Mouse (Mus musculus) small intestine, adult 2 months (tissue): ENCODE measurements around the gene Atp1a1. TPM values are rescaled to one million over a fixed set of nuclear protein-coding genes. Genes with fewer than 3 reads are reported as not detected.

Source experiments
- H3K27ac ChIP-seq: fragments of 200-500 bp; 2 replicates; pipeline ENCODE4 v1.5.1; 2012; ENCODE audit warnings: low read depth, low read length, control low read depth, inconsistent platforms; ENCODE audit not compliant: insufficient read depth
- H3K27me3 ChIP-seq: fragments of 200-500 bp; 2 replicates; pipeline ENCODE4 v1.6.1; 2012; ENCODE audit warnings: mild to moderate bottlenecking, moderate library complexity, low read length, inconsistent platforms; ENCODE audit not compliant: control insufficient read depth, insufficient read depth
- H3K36me3 ChIP-seq: fragments of 200-500 bp; 2 replicates; pipeline ENCODE4 v1.6.1; 2012; ENCODE audit warnings: mild to moderate bottlenecking, low read length, control low read depth, inconsistent platforms; ENCODE audit not compliant: control insufficient read depth, insufficient read depth
- H3K4me1 ChIP-seq: fragments of 200-500 bp; 2 replicates; pipeline ENCODE4 v1.6.1; 2012; ENCODE audit warnings: low read length, inconsistent platforms, mixed read lengths; ENCODE audit not compliant: control insufficient read depth, insufficient read depth, insufficient read length
- H3K4me3 ChIP-seq: fragments of 200-500 bp; 2 replicates; pipeline ENCODE4 v1.5.1; 2012; ENCODE audit warnings: low read depth, mild to moderate bottlenecking, control low read depth, inconsistent platforms, low read length, moderate library complexity
- CTCF ChIP-seq: fragments of 200-500 bp; IDR thresholded peaks from 2 replicates; pipeline ENCODE4 v1.5.1; 2012; ENCODE audit warnings: low read depth, mild to moderate bottlenecking, control low read depth, inconsistent platforms, low read length, moderate library complexity, mixed read lengths; ENCODE audit not compliant: insufficient replicate concordance, insufficient read length; ENCODE audit errors: extremely low read depth
- POLR2A ChIP-seq: fragments of 200-500 bp; IDR thresholded peaks from 2 replicates; pipeline ENCODE4 v1.6.1; 2012; ENCODE audit warnings: low read depth, mild to moderate bottlenecking, control low read depth, inconsistent platforms, low read length, moderate library complexity
- WGBS: fragments of 180-500 bp; shearing (Covaris S2); methylation state at CpG from one replicate; pipeline ENCODE4 v1.1.7; 2018; 5-methylcytosine and 5-hydroxymethylcytosine counted together
- polyA plus RNA-seq: library from polyadenylated mRNA; depleted of rRNA; stranded (reverse); fragments of >200 nt; gene quantifications from 2 replicates; pipeline ENCODE4 v1.2.3, GENCODE M21; 2012; rRNA removed

The Atp1a1 gene
- polyA plus RNA-seq, 1 experiment, result 1,132 TPM

- WGBS, result 93% methylated on average over 7 of the region's 7 CpGs
- no peak overlapping the region for H3K27ac ChIP-seq
Observed at GRCm38 (mm10) chr3:101536322-101536721, 68.2 kb downstream of the Atp1a1 start.

GRCm38 (mm10) chr3:101534311-101534710, 70.2 kb downstream of the Atp1a1 start:
- WGBS, result 98% methylated on average over 9 of the region's 9 CpGs
- Histone ChIP-seq H3K27ac (no peak overlapping the region), H3K4me1 (peaks cover 6% of the 10 kb centered on the region; the same call in 1 of the 2 replicates), H3K4me3 (no peak overlapping the region), H3K36me3 (no peaks in the 10 kb centered on the region), H3K27me3 (no peaks in the 10 kb centered on the region)
- TF ChIP-seq POLR2A (no peak), CTCF (no peak)

More at GRCm38 (mm10) chr3:101536322-101536721, 68.2 kb downstream of the Atp1a1 start:
- no peaks in the 10 kb centered on the region for H3K27me3 ChIP-seq
- no peak overlapping the region for H3K4me3 ChIP-seq
- H3K36me3 ChIP-seq, result no peaks in the 10 kb centered on the region
- H3K4me1 ChIP-seq, result no peaks in the 10 kb centered on the region; the same call in 1 of the 2 replicates
- TF ChIP-seq CTCF, result no peak
- TF ChIP-seq POLR2A, result no peak

GRCm38 (mm10) chr3:101533373-101533772, 71.1 kb downstream of the Atp1a1 start:
- Histone ChIP-seq H3K27me3 (no peaks in the 10 kb centered on the region), H3K36me3 (no peaks in the 10 kb centered on the region), H3K27ac (no peak overlapping the region), H3K4me3 (no peak overlapping the region), H3K4me1 (peaks cover 11% of the 10 kb centered on the region; the same call in 1 of the 2 replicates)
- TF ChIP-seq POLR2A (no peak), CTCF (no peak)
- 91% methylated on average over 2 of the region's 2 CpGs for WGBS

- H3K36me3 ChIP-seq, result no peaks in the 10 kb centered on the region
- WGBS, result 46% methylated on average over 10 of the region's 10 CpGs
- no peak overlapping the region for H3K27ac ChIP-seq
- no peaks in the 10 kb centered on the region for H3K27me3 ChIP-seq
- peaks cover 23% of the 10 kb centered on the region for H3K4me1 ChIP-seq
- H3K4me3 ChIP-seq, result no peak overlapping the region
- TF ChIP-seq POLR2A, result no peak
- TF ChIP-seq CTCF, result no peak
Observed at GRCm38 (mm10) chr3:101530928-101531327, 73.6 kb downstream of the Atp1a1 start.

- Histone ChIP-seq H3K4me1 (peaks cover 26% of the 10 kb centered on the region), H3K36me3 (no peaks in the 10 kb centered on the region), H3K27ac (peak overlapping the region; percentile 77), H3K27me3 (no peaks in the 10 kb centered on the region), H3K4me3 (no peak overlapping the region)
- TF ChIP-seq POLR2A, result no peak
- no peak for TF ChIP-seq CTCF
- WGBS, result 24% methylated on average over 8 of the region's 8 CpGs
Observed at GRCm38 (mm10) chr3:101528900-101529594, 75.4 kb downstream of the Atp1a1 start.

- H3K4me1 ChIP-seq, result peaks cover 26% of the 10 kb centered on the region
- no peaks in the 10 kb centered on the region for H3K27me3 ChIP-seq
- TF ChIP-seq CTCF (no peak), POLR2A (no peak)
- H3K36me3 ChIP-seq, result no peaks in the 10 kb centered on the region
- H3K27ac ChIP-seq, result peak overlapping the region; percentile 98
- 17% methylated on average over 8 of the region's 8 CpGs for WGBS
- no peak overlapping the region for H3K4me3 ChIP-seq
Observed at GRCm38 (mm10) chr3:101528157-101528899, 76.2 kb downstream of the Atp1a1 start.

GRCm38 (mm10) chr3:101526603-101527002, 77.9 kb downstream of the Atp1a1 start:
- Histone ChIP-seq H3K36me3 (no peaks in the 10 kb centered on the region), H3K27ac (peak overlapping the region; percentile 99)

More at GRCm38 (mm10) chr3:101526603-101527002, 77.9 kb downstream of the Atp1a1 start:
- 28% methylated on average over 11 of the region's 11 CpGs for WGBS
- peaks cover 33% of the 10 kb centered on the region for H3K4me1 ChIP-seq
- TF ChIP-seq CTCF (no peak), POLR2A (peak; percentile 49; the same call in 1 of the 2 replicates)
- H3K27me3 ChIP-seq, result no peaks in the 10 kb centered on the region
- H3K4me3 ChIP-seq, result no peak overlapping the region

Other genes with a start within 250 kb of the Atp1a1 start
- gene Igsf3, start 227.6 kb downstream of the Atp1a1 start, polyA plus RNA-seq, result 7.2 and 17.0 TPM in 2 replicates
- gene Mab21l3, start 244.3 kb upstream of the Atp1a1 start, polyA plus RNA-seq, result 0.35 and 0.38 TPM in 2 replicates